Mouse (Mus musculus): ENCODE measurements at regions not wholly inside any gene's neighbourhood (a gene's known extent, or its start where the extent isn't known, plus 50 kb on each side); places are given as distances from the start of the nearest gene placed in this dataset.

DNA sequence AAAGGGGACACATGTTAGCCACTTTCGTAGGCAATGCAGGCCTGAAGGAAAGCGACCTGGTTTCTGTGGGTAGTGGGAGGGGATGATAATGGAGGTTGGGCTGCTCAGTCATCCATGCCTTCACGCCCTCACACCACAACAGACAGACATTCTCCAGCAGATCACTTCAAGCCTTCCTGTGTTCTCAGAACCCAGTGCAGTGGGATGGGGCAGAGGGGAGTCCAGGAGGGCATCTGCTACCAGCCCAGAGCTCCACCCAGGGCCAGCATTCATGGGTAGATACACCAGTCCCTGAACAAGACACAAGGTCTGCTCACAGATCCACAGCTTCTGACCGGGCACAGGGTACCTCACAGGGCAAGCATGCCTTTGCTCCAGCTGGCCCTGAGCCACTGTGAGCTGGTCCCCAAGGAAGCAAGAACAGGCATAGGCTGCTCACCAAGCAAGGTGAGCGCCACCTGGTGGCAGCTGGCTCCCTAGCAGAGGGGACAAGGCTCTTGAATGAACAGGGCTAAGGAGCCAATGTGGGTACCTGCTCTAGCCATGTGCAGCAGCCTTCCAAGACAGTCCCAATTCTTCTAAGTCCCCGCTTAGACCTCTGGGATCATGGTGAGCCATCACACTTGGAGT lies 62.2 kb upstream of the Nkx1-1 start:
- no peak overlapping the region for H3K4me2 ChIP-seq (ENCODE audit: low read depth, low read length)
- no peaks in the 10 kb centered on the region for H3K27me3 ChIP-seq (replicated peaks; ENCODE audit: control insufficient read depth, insufficient read depth, low read length)
- no peak overlapping the region for H3K9ac ChIP-seq (ENCODE audit: low read depth, low read length)
- H3K9me3 ChIP-seq (ENCODE audit: control insufficient read depth, low read length): no peaks in the 10 kb centered on the region
- no peak overlapping the region for H3K27ac ChIP-seq (ENCODE audit: low read length)
- H3K36me3 ChIP-seq (ENCODE audit: control insufficient read depth, insufficient read depth, low read length): no peaks in the 10 kb centered on the region
- 34% methylated on average over 6 of the region's 6 CpGs for WGBS
- ATAC-seq: no peak; the same call in 1 of the 2 replicates
- H3K4me1 ChIP-seq (ENCODE audit: control insufficient read depth, insufficient read depth, low read length): no peaks in the 10 kb centered on the region
- H3K4me3 ChIP-seq (ENCODE audit: low read length): no peak overlapping the region

- Histone ChIP-seq H3K27ac (ENCODE audit: low read length) (no peak overlapping the region), H3K4me3 (ENCODE audit: low read length) (no peak overlapping the region), H3K9ac (ENCODE audit: low read depth, low read length) (no peak overlapping the region), H3K4me1 (ENCODE audit: control insufficient read depth, insufficient read depth, low read length) (no peaks in the 10 kb centered on the region), H3K4me2 (ENCODE audit: low read depth, low read length) (no peak overlapping the region), H3K9me3 (ENCODE audit: control insufficient read depth, low read length) (no peaks in the 10 kb centered on the region), H3K27me3 (replicated peaks; ENCODE audit: control insufficient read depth, insufficient read depth, low read length) (no peaks in the 10 kb centered on the region), H3K36me3 (ENCODE audit: control insufficient read depth, insufficient read depth, low read length) (no peaks in the 10 kb centered on the region)
- ATAC-seq: no peak
- WGBS: 52% methylated on average over 6 of the region's 6 CpGs
Measured at GRCm38 (mm10) chr5:33495276-33495675, 61.5 kb upstream of the Nkx1-1 start.

- Histone ChIP-seq H3K27me3 (replicated peaks; ENCODE audit: control insufficient read depth, insufficient read depth, low read length) (no peaks in the 10 kb centered on the region), H3K4me1 (ENCODE audit: control insufficient read depth, insufficient read depth, low read length) (no peaks in the 10 kb centered on the region), H3K4me3 (ENCODE audit: low read length) (no peak overlapping the region), H3K9ac (ENCODE audit: low read depth, low read length) (no peak overlapping the region), H3K4me2 (ENCODE audit: low read depth, low read length) (no peak overlapping the region), H3K9me3 (ENCODE audit: control insufficient read depth, low read length) (no peaks in the 10 kb centered on the region), H3K36me3 (ENCODE audit: control insufficient read depth, insufficient read depth, low read length) (no peaks in the 10 kb centered on the region), H3K27ac (ENCODE audit: low read length) (no peak overlapping the region)
- ATAC-seq: no peak
- 89% methylated on average over 11 of the region's 11 CpGs for WGBS
Measured at GRCm38 (mm10) chr5:33492604-33493315, 59.0 kb upstream of the Nkx1-1 start.

GRCm38 (mm10) chr5:33489286-33489685 lies 55.5 kb upstream of the Nkx1-1 start:
- no peak overlapping the region for H3K4me2 ChIP-seq (ENCODE audit: low read depth, low read length)
- no peaks in the 10 kb centered on the region for H3K27me3 ChIP-seq (replicated peaks; ENCODE audit: control insufficient read depth, insufficient read depth, low read length)
- H3K4me3 ChIP-seq (ENCODE audit: low read length): no peak overlapping the region
- 74% methylated on average over 6 of the region's 6 CpGs for WGBS
- H3K36me3 ChIP-seq (ENCODE audit: control insufficient read depth, insufficient read depth, low read length): no peaks in the 10 kb centered on the region
- ATAC-seq: no peak
- H3K27ac ChIP-seq (ENCODE audit: low read length): no peak overlapping the region
- no peak overlapping the region for H3K9ac ChIP-seq (ENCODE audit: low read depth, low read length)
- no peaks in the 10 kb centered on the region for H3K9me3 ChIP-seq (ENCODE audit: control insufficient read depth, low read length)
- no peaks in the 10 kb centered on the region for H3K4me1 ChIP-seq (ENCODE audit: control insufficient read depth, insufficient read depth, low read length)

DNA sequence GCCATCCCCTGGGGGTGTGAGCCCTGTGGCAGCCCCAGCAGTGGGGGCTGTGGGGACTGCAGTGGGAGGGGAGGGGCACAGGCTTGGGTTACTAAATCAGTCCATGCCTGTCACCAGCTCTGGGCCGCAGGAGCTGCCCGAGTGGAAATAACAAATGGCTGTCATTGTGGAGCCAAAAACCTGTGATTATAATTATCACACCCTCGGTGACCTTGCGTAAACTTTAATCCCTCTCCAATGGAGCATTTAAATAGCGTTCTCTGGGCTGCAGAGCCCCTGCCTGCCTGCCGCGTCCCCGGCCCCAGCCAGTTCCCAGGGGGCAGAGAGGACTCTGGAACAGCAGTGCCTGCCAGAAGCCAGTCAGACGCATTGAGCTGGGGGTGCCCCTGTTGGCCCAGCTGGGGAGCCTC lies 54.4 kb upstream of the Nkx1-1 start:
- WGBS: 17% methylated on average over 9 of the region's 9 CpGs
- no peaks in the 10 kb centered on the region for H3K9me3 ChIP-seq (ENCODE audit: control insufficient read depth, low read length)
- H3K4me1 ChIP-seq (ENCODE audit: control insufficient read depth, insufficient read depth, low read length): no peaks in the 10 kb centered on the region
- H3K4me3 ChIP-seq (ENCODE audit: low read length): no peak overlapping the region
- no peak overlapping the region for H3K27ac ChIP-seq (ENCODE audit: low read length)
- no peaks in the 10 kb centered on the region for H3K27me3 ChIP-seq (replicated peaks; ENCODE audit: control insufficient read depth, insufficient read depth, low read length)
- no peak overlapping the region for H3K4me2 ChIP-seq (ENCODE audit: low read depth, low read length)
- no peak for ATAC-seq
- no peak overlapping the region for H3K9ac ChIP-seq (ENCODE audit: low read depth, low read length)
- H3K36me3 ChIP-seq (ENCODE audit: control insufficient read depth, insufficient read depth, low read length): no peaks in the 10 kb centered on the region

DNA sequence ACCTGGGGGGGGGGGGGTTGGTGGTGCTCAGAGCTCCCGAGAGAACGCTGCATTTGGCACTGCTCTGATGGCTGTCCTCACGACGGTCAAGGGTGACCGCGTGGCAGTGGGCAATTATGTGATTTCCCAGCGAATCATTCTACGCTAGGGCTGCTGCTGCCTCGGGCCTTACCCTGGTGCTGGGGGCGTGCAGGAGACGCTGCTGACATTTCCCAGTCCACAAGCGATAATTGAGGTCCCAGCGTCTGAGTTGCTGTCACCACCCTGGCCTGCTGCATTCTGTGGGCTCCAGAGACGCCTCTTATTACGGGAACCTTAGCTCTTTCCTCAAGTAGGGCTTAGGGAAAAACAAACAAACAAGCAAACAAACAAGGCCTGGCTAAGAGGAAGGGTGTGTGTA lies 52.0 kb upstream of the Nkx1-1 start:
- no peak for ATAC-seq
- no peak overlapping the region for H3K27ac ChIP-seq (ENCODE audit: low read length)
- 0 out of 2 replicates have a peak, but pooled peaks cover 5% of the 10 kb centered on the region for H3K4me1 ChIP-seq (ENCODE audit: control insufficient read depth, insufficient read depth, low read length)
- H3K27me3 ChIP-seq (replicated peaks; ENCODE audit: control insufficient read depth, insufficient read depth, low read length): no peaks in the 10 kb centered on the region
- 64% methylated on average over 15 of the region's 15 CpGs for whole genome bisulfite sequencing
- H3K9me3 ChIP-seq (ENCODE audit: control insufficient read depth, low read length): no peaks in the 10 kb centered on the region
- H3K36me3 ChIP-seq (ENCODE audit: control insufficient read depth, insufficient read depth, low read length): no peaks in the 10 kb centered on the region
- no peak overlapping the region for H3K4me2 ChIP-seq (ENCODE audit: low read depth, low read length)
- H3K9ac ChIP-seq (ENCODE audit: low read depth, low read length): no peak overlapping the region
- H3K4me3 ChIP-seq (ENCODE audit: low read length): no peak overlapping the region

All from intestine, embryonic 16.5 days (tissue).